Mouse (Mus musculus): Measurements from ENCODE around the gene Hist1h1b. TPM values are rescaled to one million over a fixed set of nuclear protein-coding genes. Genes with fewer than 3 reads are reported as not detected.

Hist1h1b gene
- total RNA-seq, 1 experiment from 2014 or later: 48.9 TPM

- DNase-seq: peak; percentile 7
These were observed 2.2 kb upstream of the Hist1h1b start for GRCm38 (mm10) chr13:21782361-21783254.

DNA sequence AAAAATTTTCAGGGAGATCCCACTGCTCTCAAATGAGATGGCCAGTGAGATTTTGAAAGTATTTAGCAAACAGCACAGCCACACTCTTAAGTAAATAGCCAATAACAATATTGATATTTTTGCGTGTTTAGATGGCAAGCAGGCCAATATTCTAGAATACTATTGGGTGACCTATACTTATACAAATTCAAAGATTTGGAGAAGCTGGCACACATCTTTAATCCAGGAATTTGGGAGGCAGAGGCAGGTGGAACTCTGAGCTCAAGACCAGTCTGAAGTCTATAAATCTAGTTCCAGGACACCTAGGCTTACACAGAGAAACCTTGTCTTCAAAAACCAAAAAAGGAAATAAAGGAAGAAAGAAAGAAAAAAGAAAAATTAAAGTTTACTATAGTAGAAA, 1.2 kb upstream of the Hist1h1b start:
- no peak for DNase-seq

- DNase-seq: no peak
These were observed 663 bp upstream of the Hist1h1b start for GRCm38 (mm10) chr13:21781021-21781555.

- DNase-seq: peak; percentile 58
These were observed 1.3 kb downstream of the Hist1h1b start for GRCm38 (mm10) chr13:21778814-21779766.

DNA sequence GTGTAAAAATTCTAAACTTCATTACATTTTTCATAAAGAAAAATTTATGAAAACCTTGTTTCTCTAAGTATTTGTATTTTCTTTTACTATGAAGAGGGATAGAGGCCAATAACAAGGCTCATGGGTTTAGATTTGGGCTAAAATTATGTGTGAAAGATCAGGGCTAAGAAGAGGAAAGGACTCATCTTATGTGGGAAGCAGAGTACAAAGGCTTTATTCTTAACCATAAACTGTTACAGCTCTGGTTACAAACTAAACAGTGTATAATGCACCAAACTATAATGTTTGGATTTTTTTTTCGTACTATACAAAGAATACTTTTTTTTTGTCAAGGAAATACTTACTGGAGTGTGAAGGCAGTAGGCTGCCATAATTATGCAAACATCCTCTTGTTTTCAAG, 24.7 kb downstream of the Hist1h1b start:
- no peak for DNase-seq

- peak; percentile 41 for DNase-seq
These were observed 26.0 kb downstream of the Hist1h1b start for GRCm38 (mm10) chr13:21754294-21755001.

DNA sequence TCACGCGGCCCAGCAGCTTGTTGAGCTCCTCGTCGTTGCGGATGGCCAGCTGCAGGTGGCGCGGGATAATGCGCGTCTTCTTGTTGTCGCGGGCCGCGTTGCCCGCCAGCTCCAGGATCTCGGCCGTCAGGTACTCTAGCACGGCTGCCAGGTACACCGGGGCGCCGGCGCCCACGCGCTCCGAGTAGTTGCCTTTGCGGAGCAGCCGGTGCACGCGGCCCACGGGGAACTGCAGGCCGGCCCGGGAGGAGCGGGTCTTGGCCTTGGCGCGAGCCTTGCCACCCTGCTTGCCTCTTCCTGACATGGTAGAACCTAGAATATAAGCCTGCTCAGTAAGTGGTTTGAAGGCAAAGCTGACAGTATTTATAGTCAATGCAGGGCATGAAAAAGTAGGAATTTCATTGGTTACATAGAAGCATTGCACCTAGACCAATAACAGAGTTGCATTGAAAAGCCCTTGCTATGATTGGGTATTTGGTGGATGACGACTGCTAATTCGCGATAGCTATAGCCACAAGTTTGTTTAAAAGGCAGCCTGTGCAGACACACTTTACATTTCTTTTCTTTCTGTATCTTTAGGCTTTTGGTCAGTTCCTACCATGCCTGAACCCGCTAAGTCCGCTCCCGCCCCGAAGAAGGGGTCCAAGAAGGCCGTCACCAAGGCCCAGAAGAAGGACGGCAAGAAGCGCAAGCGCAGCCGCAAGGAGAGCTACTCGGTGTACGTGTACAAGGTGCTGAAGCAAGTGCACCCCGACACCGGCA, 26.7 kb downstream of the Hist1h1b start, which contains the start of the genes Hist1h2ak and Hist1h2bn:
Gene Hist1h2ak, minus strand, starts transcription at position 304 of the 762 bp plus-strand sequence.
Gene Hist1h2bn, plus strand, starts transcription at position 600 of the 762 bp plus-strand sequence.
- DNase-seq: peak; percentile 18

GRCm38 (mm10) chr13:21753051-21753523, 27.3 kb downstream of the Hist1h1b start:
- no peak for DNase-seq

- DNase-seq: no peak
These were observed 28.1 kb downstream of the Hist1h1b start for GRCm38 (mm10) chr13:21752356-21752755.

- no peak for DNase-seq
These were observed 28.6 kb downstream of the Hist1h1b start for GRCm38 (mm10) chr13:21751827-21752226.

- no peak for DNase-seq
These were observed 29.0 kb downstream of the Hist1h1b start for GRCm38 (mm10) chr13:21751417-21751816.

DNA sequence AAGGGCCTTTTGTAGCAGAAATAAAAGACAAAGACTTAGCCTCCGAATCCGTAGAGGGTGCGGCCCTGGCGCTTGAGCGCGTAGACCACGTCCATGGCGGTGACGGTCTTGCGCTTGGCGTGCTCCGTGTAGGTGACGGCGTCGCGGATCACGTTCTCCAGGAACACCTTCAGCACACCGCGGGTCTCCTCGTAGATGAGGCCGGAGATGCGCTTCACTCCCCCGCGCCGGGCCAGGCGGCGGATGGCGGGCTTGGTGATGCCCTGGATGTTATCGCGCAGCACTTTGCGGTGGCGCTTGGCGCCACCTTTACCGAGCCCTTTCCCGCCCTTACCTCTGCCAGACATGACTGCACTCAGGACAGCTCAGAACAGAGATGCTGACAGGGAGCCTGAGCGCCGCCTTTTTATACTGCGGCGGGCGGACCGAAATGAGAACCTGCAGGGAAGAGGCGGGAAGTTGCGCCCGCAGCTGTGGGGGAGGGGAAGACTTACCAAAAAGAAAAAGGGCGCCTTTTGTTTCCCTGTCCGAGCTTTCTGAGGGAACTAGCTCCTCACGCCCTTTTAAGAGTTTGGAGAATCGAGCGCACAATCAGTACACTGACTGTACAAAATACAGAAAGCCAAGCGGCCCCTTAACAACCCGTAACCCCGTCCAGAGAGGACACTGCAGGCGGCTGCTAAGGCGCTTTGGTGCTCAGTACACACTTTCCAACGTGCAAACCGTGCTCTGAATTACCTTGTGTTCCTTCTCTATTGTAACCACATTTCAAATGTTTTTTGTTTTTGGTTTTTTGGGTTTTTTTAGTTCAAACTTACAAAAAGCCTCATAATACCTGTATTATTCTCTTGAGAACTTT, 30.0 kb downstream of the Hist1h1b start, which contains the start of gene Hist1h4k:
Gene Hist1h4k, minus strand, starts transcription at position 347 of the 859 bp plus-strand sequence.
- DNase-seq: peak; percentile 84

- DNase-seq: no peak
These were observed 30.9 kb downstream of the Hist1h1b start for GRCm38 (mm10) chr13:21749387-21750158.

GRCm38 (mm10) chr13:21745006-21745405, 35.4 kb downstream of the Hist1h1b start:
- no peak for DNase-seq

- DNase-seq: peak; percentile 64
These were observed 45.3 kb downstream of the Hist1h1b start, which contains the start of gene Hist1h4j for GRCm38 (mm10) chr13:21734906-21735767. Gene Hist1h4j (plus strand): TSS chr13:21735064.

DNA sequence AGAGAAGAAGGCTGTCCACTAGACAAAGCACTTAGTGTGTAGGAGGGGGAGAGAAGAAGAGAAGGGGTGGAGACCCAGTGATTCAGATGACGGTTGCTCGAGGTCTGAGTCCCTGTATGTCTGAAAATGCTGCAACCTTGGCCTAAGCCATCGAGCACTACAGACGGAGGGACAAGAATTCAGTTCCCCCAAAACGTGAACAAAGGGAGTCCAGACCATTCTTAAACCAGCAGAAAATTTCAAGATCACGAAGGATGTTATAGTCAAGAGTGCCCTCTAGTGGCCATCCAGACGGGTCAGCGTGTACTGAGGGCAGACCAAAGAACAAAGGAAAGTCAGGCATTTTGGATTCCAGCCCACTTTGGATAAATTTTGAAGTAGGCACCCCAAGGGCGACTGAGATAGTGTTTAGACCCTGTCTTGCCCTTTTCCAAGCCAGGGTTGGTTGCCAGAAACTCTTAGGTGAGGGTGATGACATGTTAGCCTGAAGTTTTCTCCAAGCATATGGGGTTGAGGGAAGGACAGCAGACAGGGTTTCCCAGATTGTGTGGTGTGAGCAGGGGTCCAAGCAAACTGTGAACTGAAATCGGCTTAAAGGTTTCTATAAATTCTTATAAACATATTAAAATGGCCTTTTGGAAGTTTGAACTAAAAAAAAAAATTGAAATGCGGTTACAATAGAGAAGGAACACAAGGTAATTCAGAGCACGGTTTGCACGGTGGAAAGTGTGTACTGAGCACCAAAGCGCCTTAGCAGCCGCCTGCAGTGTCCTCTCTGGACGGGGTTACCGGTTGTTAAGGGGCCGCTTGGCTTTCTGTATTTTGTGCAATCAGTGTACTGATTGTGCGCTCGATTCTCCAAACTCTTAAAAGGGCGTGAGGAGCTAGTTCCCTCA, 46.2 kb downstream of the Hist1h1b start:
- peak; percentile 48 for DNase-seq

GRCm38 (mm10) chr13:21733466-21733865, 47.0 kb downstream of the Hist1h1b start:
- DNase-seq: no peak

Data from adrenal gland, postnatal 25 days (tissue).